Mouse (Mus musculus): Measurements from ENCODE around the gene Mbtd1.

DNA sequence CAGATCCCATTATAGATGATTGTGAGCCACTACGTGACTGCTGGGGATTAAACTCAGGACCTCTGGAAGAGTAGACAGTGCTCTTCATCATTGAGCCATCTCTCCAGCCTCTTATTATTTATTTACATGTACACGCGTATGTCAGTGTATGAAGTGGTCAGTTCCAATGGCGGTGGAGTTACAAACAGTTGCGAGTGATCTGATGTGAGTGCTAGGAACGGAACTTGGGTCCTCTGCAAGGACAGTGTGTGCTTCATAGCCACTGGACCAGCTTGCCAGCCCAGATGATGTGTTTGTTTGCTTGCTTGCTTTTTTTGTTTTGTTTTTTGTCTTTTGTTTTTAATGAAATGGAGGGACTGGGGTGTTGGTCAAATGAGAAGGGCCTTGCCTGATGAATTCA lies 83.5 kb downstream of the Mbtd1 start:
- TF ChIP-seq POLR2A (IDR thresholded peaks at IDR 0.05; ENCODE audit: low read depth, low read length) (no peak), CTCF (IDR thresholded peaks at IDR 0.05; ENCODE audit: borderline replicate concordance, insufficient read depth, low read length) (no peak)
